ENCODE assay signal across 30 mouse cellular contexts in genomic region chr4:59215585-59215984, GRCm38 (mm10). TPM values are rescaled to one million over a fixed set of nuclear protein-coding genes. Genes with fewer than 3 reads are reported as not detected.
DNase-seq lines count a peak whose midpoint lies in the region; ATAC-seq and TF ChIP-seq lines count a peak whose summit lies in the region.
"Had no signal": no experiment of that assay in that cellular context is flagged by ENCODE, and none has a peak within 500 bp of the region (broad histone marks: within the 10 kb centered on the region; RNA-seq: fewer than 3 reads in every experiment).

No protein-coding gene starts in this region.

- 27% methylated on average over 3 of the region's 3 CpGs for WGBS in liver, embryonic 12.5 days (ENCODE audit: insufficient replicate concordance)
- 59% methylated on average over 3 of the region's 3 CpGs for WGBS in liver, postnatal 0 days (ENCODE audit: insufficient replicate concordance)
- WGBS in midbrain, embryonic 16.5 days: 96% methylated on average over 3 of the region's 3 CpGs

- peak; percentile 86 for ATAC-seq in liver, embryonic 12.5 days
- ATAC-seq in liver, postnatal 0 days: no peak
- no peak for ATAC-seq in midbrain, embryonic 16.5 days
- ATAC-seq: forebrain, postnatal 0 days; intestine, embryonic 16.5 days had no signal

- no peaks in the 10 kb centered on the region for H3K27me3 ChIP-seq in MEL (ENCODE audit: control insufficient read depth in 1 of 2, insufficient read depth in 2 of 2, low read length in 2 of 2)
- H3K27me3 ChIP-seq in liver, embryonic 12.5 days (replicated peaks): no peaks in the 10 kb centered on the region
- no peaks in the 10 kb centered on the region for H3K27me3 ChIP-seq in liver, postnatal 0 days (ENCODE audit: insufficient read depth, low read length)
- no peaks in the 10 kb centered on the region for H3K27me3 ChIP-seq in midbrain, embryonic 16.5 days (ENCODE audit: control insufficient read depth, insufficient read depth, low read depth, low read length)
- H3K27me3 ChIP-seq: embryonic facial prominence, embryonic 13.5 days; forebrain, embryonic 12.5 days; heart, embryonic 15.5 days; hindbrain, embryonic 12.5 days; neural tube, embryonic 12.5 days; stomach, embryonic 15.5 days had no signal

- peaks cover 11 to 13% of the 10 kb centered on the region in 2 experiments for H3K4me1 ChIP-seq in MEL (ENCODE audit: control insufficient read depth in 1 of 2, insufficient read depth in 2 of 2, low read length in 2 of 2)
- H3K4me1 ChIP-seq in liver, embryonic 12.5 days: peaks cover 49% of the 10 kb centered on the region
- H3K4me1 ChIP-seq in liver, postnatal 0 days (ENCODE audit: insufficient read depth): peaks cover 11% of the 10 kb centered on the region; the same call in 1 of the 2 replicates
- H3K4me1 ChIP-seq in midbrain, embryonic 16.5 days (ENCODE audit: control insufficient read depth, insufficient read depth, low read length): no peaks in the 10 kb centered on the region
- H3K4me1 ChIP-seq: embryonic facial prominence, embryonic 13.5 days; forebrain, embryonic 12.5 days; hindbrain, embryonic 12.5 days; neural tube, embryonic 12.5 days; stomach, embryonic 15.5 days had no signal

- H3K4me3 ChIP-seq in MEL (ENCODE audit: control insufficient read depth in 1 of 2, insufficient read depth in 1 of 2, low read depth in 2 of 2, low read length in 2 of 2): no peak overlapping the region
- no peak overlapping the region for H3K4me3 ChIP-seq in liver, embryonic 12.5 days
- no peak overlapping the region for H3K4me3 ChIP-seq in liver, postnatal 0 days (ENCODE audit: low read depth, low read length)
- H3K4me3 ChIP-seq in midbrain, embryonic 16.5 days (ENCODE audit: low read depth, low read length): no peak overlapping the region
- H3K4me3 ChIP-seq: embryonic facial prominence, embryonic 13.5 days; erythroblast, embryonic 14.5 days; forebrain, embryonic 12.5 days; heart, embryonic 15.5 days; hindbrain, embryonic 12.5 days; myocyte; neural tube, embryonic 12.5 days; stomach, embryonic 15.5 days had no signal

- no peaks in the 10 kb centered on the region for H3K9me3 ChIP-seq in MEL (replicated peaks; ENCODE audit: insufficient read depth, low read length)
- no peaks in the 10 kb centered on the region for H3K9me3 ChIP-seq in liver, embryonic 12.5 days (replicated peaks)
- H3K9me3 ChIP-seq in liver, postnatal 0 days (ENCODE audit: low read length): no peaks in the 10 kb centered on the region
- no peaks in the 10 kb centered on the region for H3K9me3 ChIP-seq in midbrain, embryonic 16.5 days (replicated peaks; ENCODE audit: control insufficient read depth, low read length, poor library complexity, severe bottlenecking)
- H3K9me3 ChIP-seq: embryonic facial prominence, embryonic 13.5 days; forebrain, embryonic 12.5 days; heart, embryonic 15.5 days; hindbrain, embryonic 12.5 days; neural tube, embryonic 12.5 days; stomach, embryonic 15.5 days had no signal

- H3K36me3 ChIP-seq in MEL (ENCODE audit: control insufficient read depth in 1 of 2, insufficient read depth in 2 of 2, low read length in 2 of 2): peaks cover 29 to 38% of the 10 kb centered on the region in 2 experiments
- H3K36me3 ChIP-seq in liver, embryonic 12.5 days: peaks cover 79% of the 10 kb centered on the region
- peaks cover 64% of the 10 kb centered on the region for H3K36me3 ChIP-seq in liver, postnatal 0 days (replicated peaks; ENCODE audit: insufficient read depth, low read length)
- peaks cover 21% of the 10 kb centered on the region for H3K36me3 ChIP-seq in midbrain, embryonic 16.5 days (ENCODE audit: control insufficient read depth, insufficient read depth, low read length)

- H3K79me2 ChIP-seq in MEL (ENCODE audit: control insufficient read depth, insufficient read depth, low read length, poor library complexity): peaks cover 5% of the 10 kb centered on the region; the same call in 1 of the 2 replicates

- H3K4me2 ChIP-seq in liver, embryonic 12.5 days: peak overlapping the region; percentile 5; the same call in 1 of the 2 replicates
- no peak overlapping the region for H3K4me2 ChIP-seq in liver, postnatal 0 days (ENCODE audit: low read depth, low read length)
- H3K4me2 ChIP-seq in midbrain, embryonic 16.5 days (ENCODE audit: low read length): no peak overlapping the region
- H3K4me2 ChIP-seq: embryonic facial prominence, embryonic 13.5 days; forebrain, embryonic 12.5 days; heart, embryonic 15.5 days; hindbrain, embryonic 12.5 days; lung, embryonic 14.5 days; midbrain, embryonic 11.5 days; neural tube, embryonic 12.5 days; stomach, embryonic 15.5 days had no signal

- no peak for TF ChIP-seq POLR2A in MEL (IDR thresholded peaks at IDR 0.05; ENCODE audit: control insufficient read depth in 1 of 2, insufficient read depth in 1 of 2, low read depth in 1 of 2, low read length in 2 of 2, poor library complexity in 1 of 2)

- TF ChIP-seq RAD21 in MEL (IDR thresholded peaks at IDR 0.05; ENCODE audit: low read depth, low read length): no peak

- TF ChIP-seq EP300 in MEL (IDR thresholded peaks at IDR 0.05; ENCODE audit: low read depth in 1 of 2, low read length in 2 of 2): peak; percentile 82 to 96
- peak; percentile 64; the same call in 1 of the 2 replicates for TF ChIP-seq EP300 in liver, postnatal 0 days (IDR thresholded peaks at IDR 0.05; ENCODE audit: low read depth)

- H3K9ac ChIP-seq in MEL (ENCODE audit: control insufficient read depth, low read depth, low read length, poor library complexity, severe bottlenecking): no peak overlapping the region
- H3K9ac ChIP-seq in liver, embryonic 12.5 days: no peak overlapping the region
- no peak overlapping the region for H3K9ac ChIP-seq in liver, postnatal 0 days (replicated peaks)
- H3K9ac ChIP-seq in midbrain, embryonic 16.5 days (ENCODE audit: low read depth, low read length): no peak overlapping the region
- H3K9ac ChIP-seq: embryonic facial prominence, embryonic 13.5 days; forebrain, embryonic 12.5 days; forebrain, postnatal 0 days; heart, embryonic 15.5 days; hindbrain, embryonic 12.5 days; lung, embryonic 14.5 days; neural tube, embryonic 12.5 days; stomach, embryonic 15.5 days had no signal

- peak; percentile 69 for DNase-seq in MEL (ENCODE audit: low read depth, low spot score)
- peak; percentile 70 for DNase-seq in c-Kit-positive CD71-positive TER-119-positive erythroid progenitor cells, embryonic 14.5 days (ENCODE audit: low spot score)
- DNase-seq in liver, postnatal 0 days: no peak
- DNase-seq in adipocyte (ENCODE audit: low spot score): no peak
- DNase-seq in T-cell, adult 2 months (ENCODE audit: low spot score): no peak
- DNase-seq in thymus, adult 18-20 months: no peak
- DNase-seq: adrenal gland, adult 2 months; cerebellum, adult 11 months; cerebellum, postnatal 10 days; forebrain, postnatal 0 days; gastrocnemius, postnatal 10 days; kidney, adult 8-10 months; kidney, postnatal 4 days; left cerebral cortex, postnatal 4 days; lung, embryonic 14.5 days; lung, postnatal 14 days; thymus, postnatal 25 days had no signal

- no peak for TF ChIP-seq CTCF in MEL (IDR thresholded peaks at IDR 0.05 in 2 of 3, conservative IDR thresholded peaks at IDR 0.05 in 1 of 3; ENCODE audit: control insufficient read depth in 1 of 3, insufficient read depth in 1 of 3, low read depth in 2 of 3, low read length in 3 of 3, poor library complexity in 1 of 3, severe bottlenecking in 1 of 3)
- no peak for TF ChIP-seq CTCF in liver, postnatal 0 days (IDR thresholded peaks at IDR 0.05; ENCODE audit: low read depth)

- H3K27ac ChIP-seq in MEL (ENCODE audit: control insufficient read depth, low read depth, low read length): peak overlapping the region; percentile 30
- H3K27ac ChIP-seq in liver, embryonic 12.5 days: peak overlapping the region; percentile 59
- peak overlapping the region; percentile 22; the same call in 1 of the 2 replicates for H3K27ac ChIP-seq in liver, postnatal 0 days (ENCODE audit: low read depth)
- H3K27ac ChIP-seq in midbrain, embryonic 16.5 days (ENCODE audit: low read length): no peak overlapping the region
- H3K27ac ChIP-seq: embryonic facial prominence, embryonic 13.5 days; forebrain, embryonic 12.5 days; heart, embryonic 15.5 days; hindbrain, embryonic 12.5 days; kidney, postnatal 0 days; neural tube, embryonic 12.5 days; stomach, embryonic 15.5 days had no signal

TF ChIP-seq in MEL, 35 proteins besides CTCF, POLR2A, EP300 and RAD21:
- TF ChIP-seq ZMIZ1 (IDR thresholded peaks at IDR 0.05; ENCODE audit: low read depth, low read length): no peak
- TF ChIP-seq MYC (IDR thresholded peaks at IDR 0.05; ENCODE audit: low read depth, low read length): 0 out of 2 replicates have a peak, but pooled peaks have one; percentile 45
- TF ChIP-seq MYB (IDR thresholded peaks at IDR 0.05; ENCODE audit: low read depth, low read length): peak; percentile 89
- TF ChIP-seq TCF12 (IDR thresholded peaks at IDR 0.05; ENCODE audit: low read depth, low read length): peak; percentile 72
- TF ChIP-seq TAL1 (IDR thresholded peaks at IDR 0.05; ENCODE audit: low read length): no peak
- peak; percentile 57 for TF ChIP-seq ETS1 (IDR thresholded peaks at IDR 0.05; ENCODE audit: low read depth, low read length)
- peak; percentile 59; the same call in 1 of the 2 replicates for TF ChIP-seq RCOR1 (IDR thresholded peaks at IDR 0.05; ENCODE audit: low read depth, low read length)
- no peak for TF ChIP-seq CHD2 (IDR thresholded peaks at IDR 0.05; ENCODE audit: low read length)
- no peak for TF ChIP-seq UBTF (IDR thresholded peaks at IDR 0.05; ENCODE audit: borderline replicate concordance, insufficient read depth, low read depth, low read length)
- TF ChIP-seq KAT2A (conservative IDR thresholded peaks at IDR 0.05; ENCODE audit: low read depth, low read length): no peak
- peak; percentile 56 for TF ChIP-seq SIN3A (IDR thresholded peaks at IDR 0.05; ENCODE audit: low read length)
- peak; percentile 66 for TF ChIP-seq GATA1 (IDR thresholded peaks at IDR 0.05; ENCODE audit: low read depth, low read length)
- TF ChIP-seq MAX (IDR thresholded peaks at IDR 0.05; ENCODE audit: low read length): peak; percentile 64; the same call in 1 of the 2 replicates

RNA-seq across cellular contexts. Expression of gene Ugcg, which starts 26.5 kb away (rescaled TPM):
- 39.1 and 45.4 TPM in 2 replicates for total RNA-seq in MEL (2012; rRNA removed)
- 10 to 100 TPM in 1 of 2 experiments, not detected in 1; 30.8 TPM for polyA plus RNA-seq in MEL (2012; ENCODE audit: insufficient read depth in 1 of 2, insufficient read length in 2 of 2, low read depth in 1 of 2, low replicate concordance in 2 of 2, missing spikeins in 1 of 2)
- polyA plus RNA-seq in liver, embryonic 12.5 days (2016; fragmentation: Nextera tagmentation; extraction: Ambion mirVana): 14.2 and 14.4 TPM in 2 replicates
- polyA plus RNA-seq in liver, postnatal 0 days (2015; fragmentation: Nextera tagmentation; extraction: Ambion mirVana): 8.3 and 8.4 TPM in 2 replicates
- polyA plus RNA-seq in midbrain, embryonic 16.5 days (2015; fragmentation: Nextera tagmentation; extraction: Ambion mirVana): 18.1 and 22.2 TPM in 2 replicates

Comparison
In these comparisons a context has a peak if more than half of its experiments do, and no peak if none do; other contexts are left out.
1. DNase-seq: peak in MEL (single experiment) and c-Kit-positive CD71-positive TER-119-positive erythroid progenitor cells, embryonic 14.5 days (single experiment); none in liver, postnatal 0 days (single experiment), adipocyte (single experiment), T-cell, adult 2 months (single experiment) and thymus, adult 18-20 months (0 of 2).